ENCODE assay signal across 28 mouse cellular contexts in the genomic region with DNA sequence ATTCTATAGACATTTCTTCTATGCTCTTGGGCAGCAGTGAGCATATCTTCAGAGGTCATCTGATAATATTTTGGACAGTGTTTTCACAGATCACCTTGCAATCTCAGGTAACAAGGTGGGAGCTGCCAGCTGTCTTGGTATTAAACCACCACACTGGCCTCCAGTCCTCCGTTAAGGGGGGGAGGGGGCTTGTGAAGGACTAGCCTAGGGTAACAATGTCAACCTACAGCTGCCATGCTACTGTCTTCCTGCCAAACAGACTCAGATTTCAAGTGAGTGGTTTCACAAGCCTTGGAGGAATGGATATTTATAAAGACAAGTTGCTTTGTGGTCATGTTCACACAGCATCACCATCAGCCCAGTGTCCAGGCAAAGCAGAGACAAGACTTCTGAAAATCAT.
"Had no signal": no experiment of that assay in that cellular context is flagged by ENCODE, and none has a peak within 500 bp of the region (broad histone marks: within the 10 kb centered on the region; RNA-seq: fewer than 3 reads in every experiment).

No protein-coding gene starts in this region.

- H3K4me2 ChIP-seq: embryonic facial prominence, embryonic 12.5 days; embryonic facial prominence, embryonic 13.5 days; embryonic facial prominence, embryonic 15.5 days; forebrain, embryonic 12.5 days; forebrain, embryonic 13.5 days; forebrain, embryonic 15.5 days had no signal

- H3K27me3 ChIP-seq: embryonic facial prominence, embryonic 12.5 days; embryonic facial prominence, embryonic 13.5 days; embryonic facial prominence, embryonic 15.5 days; forebrain, embryonic 12.5 days; forebrain, embryonic 13.5 days; forebrain, embryonic 15.5 days had no signal

- ATAC-seq: forebrain, embryonic 13.5 days; forebrain, embryonic 14.5 days; forebrain, embryonic 15.5 days; forebrain, embryonic 16.5 days; forebrain, postnatal 0 days had no signal

- H3K4me3 ChIP-seq: embryonic facial prominence, embryonic 10.5 days; embryonic facial prominence, embryonic 12.5 days; embryonic facial prominence, embryonic 13.5 days; embryonic facial prominence, embryonic 15.5 days; erythroblast, embryonic 14.5 days; forebrain, embryonic 10.5 days; forebrain, embryonic 12.5 days; forebrain, embryonic 13.5 days; forebrain, embryonic 15.5 days; gastrocnemius, adult 2 months; heart, adult 2 months had no signal

- H3K27ac ChIP-seq: embryonic facial prominence, embryonic 10.5 days; embryonic facial prominence, embryonic 12.5 days; embryonic facial prominence, embryonic 13.5 days; embryonic facial prominence, embryonic 15.5 days; forebrain, embryonic 10.5 days; forebrain, embryonic 12.5 days; forebrain, embryonic 13.5 days; forebrain, embryonic 15.5 days; gastrocnemius, adult 2 months; heart, adult 2 months had no signal

- DNase-seq: cerebellum, adult 8-10 months; cerebellum, adult 9-10 months; cerebellum, adult 9-11 months; cerebellum, postnatal 10 days; cerebellum, postnatal 14 days; cerebellum, postnatal 25 days; cerebellum, postnatal 36 days; embryo, embryonic 11 days; forebrain, postnatal 0 days; gastrocnemius, adult 2 months; gastrocnemius, postnatal 10 days; gastrocnemius, postnatal 14 days; gastrocnemius, postnatal 25 days; gastrocnemius, postnatal 36 days; heart, adult 11 months; heart, adult 18-20 months; heart, adult 2 months had no signal

- H3K36me3 ChIP-seq: embryonic facial prominence, embryonic 10.5 days; embryonic facial prominence, embryonic 12.5 days; embryonic facial prominence, embryonic 13.5 days; embryonic facial prominence, embryonic 15.5 days; forebrain, embryonic 10.5 days; forebrain, embryonic 12.5 days; forebrain, embryonic 15.5 days had no signal
